Mouse (Mus musculus) limb, embryonic 15.5 days (tissue): ENCODE measurements around the gene Fam166b. TPM values are rescaled to one million over a fixed set of nuclear protein-coding genes. Genes with fewer than 3 reads are reported as not detected.
A peak's percentile ranks its signal among the peaks of the same experiment; 100 is the strongest.

Source experiments
- ATAC-seq: fragments of 200-750 bp; cut with Nextera tagmentation; 2 replicates; pipeline ENCODE4 v1.8.0; 2017; ENCODE audit warnings: low read depth, moderate TSS enrichment; ENCODE audit not compliant: insufficient number of reproducible peaks, low FRiP score, low TSS enrichment
- H3K27ac ChIP-seq: fragments of 300-500 bp; sonication (generic); 2 replicates; pipeline ENCODE4 v1.5.1; 2015; ENCODE audit warnings: moderate library complexity, mild to moderate bottlenecking, inconsistent platforms
- H3K27me3 ChIP-seq: fragments of 300-500 bp; sonication (generic); 2 replicates; pipeline ENCODE4 v1.6.1; 2015; ENCODE audit warnings: inconsistent platforms
- H3K36me3 ChIP-seq: fragments of 300-500 bp; sonication (generic); 2 replicates; pipeline ENCODE4 v1.6.1; 2015; ENCODE audit warnings: inconsistent platforms
- H3K4me1 ChIP-seq: fragments of 300-500 bp; sonication (generic); 2 replicates; pipeline ENCODE4 v1.6.1; 2015; ENCODE audit warnings: inconsistent platforms
- H3K4me2 ChIP-seq: fragments of 300-500 bp; sonication (generic); 2 replicates; pipeline ENCODE4 v1.6.1; 2015; ENCODE audit warnings: mild to moderate bottlenecking, inconsistent platforms
- H3K4me3 ChIP-seq: fragments of 300-500 bp; sonication (generic); 2 replicates; pipeline ENCODE4 v1.5.1; 2015; ENCODE audit warnings: mild to moderate bottlenecking, inconsistent platforms
- H3K9ac ChIP-seq: fragments of 300-500 bp; sonication (generic); 2 replicates; pipeline ENCODE4 v1.6.1; 2015; ENCODE audit warnings: inconsistent platforms
- H3K9me3 ChIP-seq: fragments of 300-500 bp; sonication (generic); 2 replicates; pipeline ENCODE4 v1.6.1; 2016; ENCODE audit warnings: inconsistent platforms
- WGBS: fragments of 180-500 bp; shearing (Covaris S2); methylation state at CpG from one replicate; pipeline ENCODE4 v1.1.7; 2015; 5-methylcytosine and 5-hydroxymethylcytosine counted together
- polyA plus RNA-seq: library from polyadenylated mRNA; unstranded; fragments of >200 nt; fragmentation: Nextera tagmentation; extraction: Ambion mirVana; gene quantifications from 2 replicates; pipeline ENCODE4 v1.2.1, GENCODE M21; 2015

Fam166b gene
- polyA plus RNA-seq, result 0.15 and 0.17 TPM in 2 replicates

DNA sequence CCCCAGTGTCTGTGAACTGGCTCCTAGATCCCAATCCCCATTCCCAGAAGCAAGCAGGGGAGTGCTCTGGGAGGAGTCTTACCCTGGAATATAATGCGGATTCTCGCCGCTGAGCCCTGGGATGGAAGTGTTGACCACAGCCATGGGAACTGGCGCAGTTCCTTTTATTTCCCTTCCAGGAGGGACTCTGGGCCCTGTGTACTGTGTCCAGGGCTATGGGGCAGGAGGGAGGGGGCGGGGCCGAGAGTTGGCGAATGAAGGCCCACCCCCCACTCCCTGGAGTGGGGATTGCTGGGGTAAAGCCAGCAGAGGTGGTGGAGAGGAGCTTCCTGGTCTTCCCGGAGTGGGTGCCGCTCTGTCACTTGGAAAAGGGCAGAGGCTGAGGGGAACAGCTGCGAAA is at the start of gene Fam166b:
Gene Fam166b (minus strand): TSS at position 189 of the 400 bp plus-strand sequence.
- 10% methylated on average over 10 of the region's 10 CpGs for WGBS
- Histone ChIP-seq H3K9ac (no peak within 1 kb of the TSS), H3K27me3 (peaks cover 51% of the 10 kb centered on the region)

DNA sequence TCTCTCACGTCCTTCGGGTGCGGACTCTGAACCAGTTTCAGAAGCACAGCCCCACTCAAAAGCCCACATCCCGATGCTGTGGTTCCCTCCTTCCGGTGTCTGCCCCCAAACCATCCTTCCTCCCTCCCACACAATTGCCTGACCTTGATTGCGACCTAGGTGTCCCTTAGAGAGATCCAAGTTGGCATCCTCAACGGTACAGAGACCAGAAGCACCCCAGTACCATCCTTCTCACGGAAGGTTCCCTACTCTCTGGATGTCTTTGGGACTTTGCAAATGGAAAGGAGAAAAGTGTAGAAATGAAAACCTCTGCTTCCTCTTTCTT is 49.6 kb upstream of the Fam166b start:
- H3K36me3 ChIP-seq, result no peaks in the 10 kb centered on the region
- H3K4me3 ChIP-seq, result peak overlapping the region; percentile 28
- H3K27me3 ChIP-seq, result no peaks in the 10 kb centered on the region
- no peaks in the 10 kb centered on the region for H3K9me3 ChIP-seq
- 48% methylated on average over 8 of the region's 8 CpGs for WGBS
- no peak overlapping the region for H3K9ac ChIP-seq
- peak overlapping the region; percentile 38 for H3K4me2 ChIP-seq
- no peak for ATAC-seq
- peak overlapping the region; percentile 48; the same call in 1 of the 2 replicates for H3K27ac ChIP-seq
- H3K4me1 ChIP-seq, result peaks cover 5% of the 10 kb centered on the region

More for the DNA sequence above, at the start of gene Fam166b:
- ATAC-seq, result no peak
- Histone ChIP-seq H3K9me3 (no peaks in the 10 kb centered on the region), H3K27ac (no peak within 1 kb of the TSS), H3K36me3 (peaks cover 26% of the 10 kb centered on the region), H3K4me3 (no peak within 1 kb of the TSS), H3K4me1 (peaks cover 39% of the 10 kb centered on the region), H3K4me2 (peak within 1 kb of the TSS; percentile 17; the same call in 1 of the 2 replicates)

DNA sequence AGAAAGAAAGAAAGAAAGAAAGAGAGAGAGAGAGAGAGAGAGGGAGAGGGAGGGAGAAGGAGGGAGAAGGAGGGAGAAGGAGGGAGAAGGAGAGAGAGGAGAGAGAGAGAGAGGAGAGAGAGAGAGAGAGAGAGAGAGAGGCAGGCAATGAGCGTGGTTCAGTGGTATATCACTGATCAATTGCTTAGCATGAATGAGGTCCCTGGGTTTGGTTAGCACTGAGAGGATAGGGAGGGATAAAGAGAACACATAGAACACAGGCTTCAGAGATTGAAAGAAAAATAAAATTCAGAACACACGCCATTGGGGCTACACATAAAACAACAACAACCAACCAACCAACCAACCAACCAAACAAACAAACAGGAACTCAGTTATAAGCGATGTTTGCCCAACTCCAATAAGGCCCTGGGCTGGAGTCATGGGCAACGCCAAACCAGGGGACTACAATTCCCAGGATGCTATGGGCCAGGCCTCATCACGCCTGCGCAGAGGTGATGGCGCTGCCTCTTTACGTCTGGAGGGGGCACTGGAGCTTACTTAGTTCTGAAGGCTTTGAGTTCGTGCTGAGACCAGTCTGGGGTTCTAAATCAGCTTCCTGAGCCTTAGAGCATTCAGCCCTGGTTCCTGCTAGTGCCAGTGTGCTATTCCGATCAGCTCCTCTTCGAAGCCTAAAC is 49.1 kb upstream of the Fam166b start:
- peak overlapping the region; percentile 38 for H3K4me2 ChIP-seq
- no peak overlapping the region for H3K9ac ChIP-seq
- WGBS, result 22% methylated on average over 11 of the region's 11 CpGs
- no peaks in the 10 kb centered on the region for H3K36me3 ChIP-seq
- H3K9me3 ChIP-seq, result no peaks in the 10 kb centered on the region
- H3K27ac ChIP-seq, result peak overlapping the region; percentile 48; the same call in 1 of the 2 replicates
- ATAC-seq, result peak; percentile 82
- H3K4me3 ChIP-seq, result peak overlapping the region; percentile 28
- H3K27me3 ChIP-seq, result no peaks in the 10 kb centered on the region
- H3K4me1 ChIP-seq, result peaks cover 5% of the 10 kb centered on the region

DNA sequence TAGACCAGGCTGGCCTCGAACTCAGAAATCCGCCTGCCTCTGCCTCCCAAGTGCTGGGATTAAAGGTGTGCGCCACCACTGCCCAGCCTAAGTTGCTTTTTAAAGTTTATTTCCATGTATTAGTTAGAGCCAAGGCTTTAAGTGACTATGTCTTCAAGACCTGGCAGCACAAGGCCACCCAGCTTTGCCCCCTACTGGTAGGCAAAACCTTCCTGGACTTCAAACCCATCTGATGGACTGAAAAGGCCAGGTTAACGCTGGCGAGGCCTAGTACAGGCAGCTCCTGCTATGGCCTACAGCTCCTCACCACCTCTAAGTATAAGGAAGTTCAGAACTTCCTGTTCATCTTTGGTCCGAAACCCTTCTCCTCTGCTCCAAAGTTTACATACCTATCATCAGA is 47.7 kb upstream of the Fam166b start:
- no peak for ATAC-seq
- 87% methylated on average over 6 of the region's 6 CpGs for WGBS
- Histone ChIP-seq H3K9me3 (no peaks in the 10 kb centered on the region), H3K4me3 (no peak overlapping the region), H3K27me3 (no peaks in the 10 kb centered on the region), H3K36me3 (no peaks in the 10 kb centered on the region), H3K4me1 (peaks cover 5% of the 10 kb centered on the region), H3K27ac (no peak overlapping the region), H3K4me2 (no peak overlapping the region), H3K9ac (no peak overlapping the region)

DNA sequence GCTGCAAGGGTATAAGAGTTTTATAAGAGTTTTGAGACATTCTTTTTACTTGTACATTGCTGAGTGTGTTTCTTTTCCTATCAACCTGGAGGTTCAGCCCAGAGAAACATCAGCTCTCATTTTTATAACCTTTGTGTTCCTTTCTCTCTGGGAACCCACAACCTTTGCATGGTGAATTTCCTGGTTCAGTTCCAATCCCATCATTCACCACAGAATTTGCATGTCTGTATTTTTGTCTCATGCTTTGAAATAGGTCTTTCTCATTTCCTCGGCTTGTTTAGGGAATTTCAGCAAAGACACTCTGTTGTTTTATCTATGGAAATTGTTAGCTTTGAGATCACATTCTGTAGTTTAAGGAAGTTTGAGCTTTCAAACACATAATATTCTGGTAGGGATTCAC is 44.7 kb upstream of the Fam166b start:
- 78% methylated on average over 1 of the region's 1 CpGs for WGBS
- no peaks in the 10 kb centered on the region for H3K27me3 ChIP-seq
- ATAC-seq, result no peak

DNA sequence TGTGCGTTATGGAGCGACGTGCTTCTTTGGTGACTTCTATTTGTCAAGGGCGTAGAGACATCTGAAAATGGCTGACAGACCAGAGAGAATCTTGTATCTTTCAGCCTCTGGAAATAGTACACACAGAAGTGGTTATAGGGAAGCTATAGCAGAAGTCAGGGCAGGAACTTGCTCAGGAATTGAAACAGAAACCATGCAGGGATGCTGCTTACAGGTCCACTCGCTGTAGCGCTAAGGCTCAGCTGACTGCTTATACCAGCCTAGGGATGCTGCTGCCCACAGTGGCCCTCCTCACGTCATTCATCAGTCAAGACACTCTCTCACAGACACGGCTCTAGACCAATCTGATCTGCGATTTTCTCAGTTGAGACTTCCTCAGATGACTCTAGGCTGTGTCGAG is 41.4 kb upstream of the Fam166b start:
- Histone ChIP-seq H3K4me3 (no peak overlapping the region), H3K9ac (no peak overlapping the region), H3K4me2 (no peak overlapping the region), H3K36me3 (no peaks in the 10 kb centered on the region), H3K27me3 (no peaks in the 10 kb centered on the region), H3K9me3 (no peaks in the 10 kb centered on the region), H3K4me1 (no peaks in the 10 kb centered on the region), H3K27ac (no peak overlapping the region)
- no peak for ATAC-seq
- 86% methylated on average over 10 of the region's 10 CpGs for WGBS

More for the DNA sequence above, 44.7 kb upstream of the Fam166b start:
- no peaks in the 10 kb centered on the region for H3K36me3 ChIP-seq
- peaks cover 5% of the 10 kb centered on the region for H3K4me1 ChIP-seq
- H3K4me3 ChIP-seq, result no peak overlapping the region
- no peak overlapping the region for H3K9ac ChIP-seq
- no peaks in the 10 kb centered on the region for H3K9me3 ChIP-seq
- H3K27ac ChIP-seq, result no peak overlapping the region
- no peak overlapping the region for H3K4me2 ChIP-seq

DNA sequence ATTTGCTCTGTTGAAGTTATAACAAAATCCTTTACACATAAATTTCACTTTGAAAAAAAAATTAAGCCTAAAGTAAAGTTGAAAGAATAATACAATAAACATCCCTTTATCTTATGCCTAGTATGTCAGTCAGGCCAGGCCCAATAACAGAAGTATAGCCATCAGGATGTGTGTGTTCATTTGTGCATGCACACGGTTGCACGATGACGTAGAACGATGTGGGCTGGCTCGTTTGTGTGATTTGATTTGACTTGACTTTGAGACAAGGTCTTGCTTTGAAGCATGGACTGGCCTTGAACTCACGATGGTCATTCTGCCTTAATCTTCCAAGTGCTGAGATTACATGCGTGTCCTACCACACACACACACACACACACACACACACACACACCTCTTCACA is 37.9 kb upstream of the Fam166b start:
- 86% methylated on average over 7 of the region's 7 CpGs for WGBS
- ATAC-seq, result no peak

DNA sequence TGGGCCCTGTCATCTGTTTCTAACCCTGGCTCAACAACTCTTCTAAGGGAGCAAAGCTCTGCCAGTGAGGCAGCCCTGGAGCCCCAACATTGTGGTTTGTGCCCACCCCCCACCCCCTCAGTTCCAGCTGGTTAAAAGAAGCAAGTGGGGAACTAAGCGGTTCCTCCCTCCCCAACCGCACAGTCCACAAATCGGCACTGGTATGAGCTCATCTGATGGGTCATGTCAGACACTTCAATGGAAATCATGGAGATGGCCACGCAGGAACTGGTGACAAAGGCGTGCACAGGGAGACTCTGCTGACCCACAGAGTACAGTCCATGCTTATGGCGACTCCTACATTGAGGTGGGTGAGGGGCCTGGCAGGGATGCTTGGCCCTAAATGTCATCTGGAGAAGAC is 37.0 kb upstream of the Fam166b start:
- WGBS, result 86% methylated on average over 6 of the region's 6 CpGs
- H3K4me1 ChIP-seq, result no peaks in the 10 kb centered on the region
- no peak overlapping the region for H3K4me2 ChIP-seq
- no peak for ATAC-seq
- H3K9ac ChIP-seq, result no peak overlapping the region
- no peak overlapping the region for H3K27ac ChIP-seq
- no peaks in the 10 kb centered on the region for H3K9me3 ChIP-seq
- H3K27me3 ChIP-seq, result no peaks in the 10 kb centered on the region
- H3K36me3 ChIP-seq, result no peaks in the 10 kb centered on the region
- no peak overlapping the region for H3K4me3 ChIP-seq

More for the DNA sequence above, 37.9 kb upstream of the Fam166b start:
- no peak overlapping the region for H3K9ac ChIP-seq
- H3K4me1 ChIP-seq, result no peaks in the 10 kb centered on the region
- H3K27me3 ChIP-seq, result no peaks in the 10 kb centered on the region
- H3K36me3 ChIP-seq, result no peaks in the 10 kb centered on the region
- no peaks in the 10 kb centered on the region for H3K9me3 ChIP-seq
- H3K4me3 ChIP-seq, result no peak overlapping the region
- H3K4me2 ChIP-seq, result no peak overlapping the region
- no peak overlapping the region for H3K27ac ChIP-seq

DNA sequence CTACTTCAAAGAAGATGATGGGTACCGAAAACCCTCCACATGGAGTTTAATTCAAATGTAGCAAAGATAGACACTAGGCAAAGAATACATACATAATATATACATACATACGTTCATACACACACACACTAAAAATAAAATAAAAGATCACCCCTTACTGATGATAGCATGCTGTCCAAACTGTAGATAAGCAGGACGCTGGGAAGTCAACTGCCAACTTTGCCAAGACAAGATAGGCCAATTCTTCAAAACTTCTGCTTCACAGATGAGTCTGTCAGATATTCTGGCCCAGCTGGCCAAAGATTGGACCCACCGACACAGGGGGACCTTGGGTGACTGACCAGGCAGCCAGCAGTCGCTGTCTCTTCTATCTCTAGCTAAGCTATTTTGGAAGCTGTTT is 34.2 kb upstream of the Fam166b start:
- Histone ChIP-seq H3K4me2 (no peak overlapping the region), H3K9ac (no peak overlapping the region), H3K4me3 (no peak overlapping the region), H3K36me3 (no peaks in the 10 kb centered on the region), H3K4me1 (no peaks in the 10 kb centered on the region), H3K27ac (no peak overlapping the region), H3K9me3 (no peaks in the 10 kb centered on the region), H3K27me3 (no peaks in the 10 kb centered on the region)
- WGBS, result 88% methylated on average over 5 of the region's 5 CpGs
- ATAC-seq, result no peak

DNA sequence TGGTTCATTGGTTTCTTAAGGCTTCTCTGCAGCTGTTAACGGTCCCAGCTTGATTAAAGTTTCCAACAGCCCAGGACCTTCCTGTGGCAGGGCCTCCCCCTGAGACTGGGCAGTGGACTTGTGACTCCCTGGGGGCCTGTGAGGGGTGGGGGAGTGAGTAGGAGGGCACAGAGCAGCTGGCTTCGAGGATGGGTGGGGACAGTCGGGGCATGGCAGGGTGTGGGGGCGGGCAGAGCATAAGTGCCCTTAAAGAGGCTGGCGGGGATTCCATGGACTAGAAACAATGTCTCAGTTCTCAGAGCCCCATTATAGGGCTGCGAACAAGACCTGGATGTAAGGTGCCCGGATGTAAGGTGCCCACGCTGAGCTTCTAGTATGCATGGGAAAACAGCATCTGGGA is 28.2 kb upstream of the Fam166b start:
- Histone ChIP-seq H3K9me3 (no peaks in the 10 kb centered on the region), H3K9ac (no peak overlapping the region), H3K4me1 (peaks cover 19% of the 10 kb centered on the region), H3K4me2 (no peak overlapping the region), H3K36me3 (no peaks in the 10 kb centered on the region), H3K4me3 (no peak overlapping the region), H3K27me3 (peaks cover 29% of the 10 kb centered on the region), H3K27ac (no peak overlapping the region)
- no peak for ATAC-seq
- 25% methylated on average over 8 of the region's 8 CpGs for WGBS

DNA sequence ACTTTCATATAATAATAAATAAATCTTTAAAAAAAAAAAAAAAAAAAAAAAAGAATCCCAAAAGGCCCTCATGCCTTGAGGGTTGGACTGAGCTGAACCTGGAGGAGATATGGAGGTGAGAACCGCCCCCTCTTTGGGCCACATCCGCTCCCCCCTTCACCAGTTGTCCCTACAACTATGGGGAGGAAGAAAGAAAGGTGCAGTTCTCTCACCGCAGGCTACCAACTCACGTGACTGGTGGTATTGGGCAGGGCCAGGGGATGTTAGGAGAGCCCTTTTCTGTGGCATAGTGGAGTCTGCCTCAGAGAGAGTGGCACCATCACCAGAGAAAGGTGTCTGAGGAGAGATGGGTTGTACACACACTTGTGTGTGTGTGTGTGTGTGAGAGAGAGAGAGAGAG is 27.5 kb upstream of the Fam166b start:
- Histone ChIP-seq H3K27me3 (peaks cover 30% of the 10 kb centered on the region), H3K36me3 (no peaks in the 10 kb centered on the region), H3K4me1 (peaks cover 19% of the 10 kb centered on the region), H3K27ac (no peak overlapping the region), H3K4me2 (no peak overlapping the region), H3K9ac (no peak overlapping the region), H3K4me3 (no peak overlapping the region), H3K9me3 (no peaks in the 10 kb centered on the region)
- no peak for ATAC-seq
- WGBS, result 20% methylated on average over 4 of the region's 4 CpGs

DNA sequence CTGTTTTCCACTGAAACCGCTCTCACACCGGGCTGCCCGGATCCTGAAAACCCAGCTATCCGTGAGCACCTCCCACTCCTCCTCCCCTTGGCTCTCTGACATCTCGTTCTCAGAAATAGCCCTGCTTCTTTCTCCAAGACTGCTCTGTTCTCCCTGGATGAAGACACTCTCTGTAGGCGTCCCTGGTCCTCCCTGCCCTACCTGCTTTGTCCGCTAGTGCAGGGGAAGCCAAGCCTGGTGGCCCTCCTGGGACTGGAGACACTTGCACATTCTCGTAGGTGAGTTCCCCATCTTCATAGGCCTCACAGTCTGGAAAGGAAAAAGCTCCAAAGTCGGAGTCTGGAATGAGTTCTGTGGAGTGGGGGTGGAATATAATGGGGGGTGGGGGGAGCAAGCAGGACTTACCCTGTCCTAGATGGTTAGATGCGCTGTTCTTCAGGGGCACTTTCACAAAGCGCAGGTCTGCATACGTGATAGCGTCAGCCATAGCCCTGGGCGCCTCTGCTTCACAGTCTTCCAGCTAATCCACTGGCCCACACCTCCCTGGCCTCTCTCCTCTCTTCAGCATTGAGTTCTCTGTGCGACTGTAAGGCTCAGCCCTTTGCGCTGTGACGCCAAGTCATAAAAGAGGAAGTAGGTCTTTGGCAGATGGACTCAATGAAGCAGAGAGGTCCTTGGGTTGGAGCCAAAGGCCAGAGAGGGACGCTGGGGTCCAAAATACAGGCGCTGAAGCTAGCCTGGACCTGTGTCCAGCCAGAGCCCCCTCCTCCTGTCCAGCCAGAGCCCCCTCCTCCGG is 25.3 kb upstream of the Fam166b start, which contains the start of gene Cd72:
Gene Cd72 (minus strand): TSS at position 588 of the 796 bp plus-strand sequence.
- 27% methylated on average over 20 of the region's 20 CpGs for WGBS
- Histone ChIP-seq H3K4me1 (peaks cover 22% of the 10 kb centered on the region), H3K9me3 (no peaks in the 10 kb centered on the region), H3K4me3 (peak within 1 kb of the TSS; percentile 22), H3K9ac (no peak within 1 kb of the TSS), H3K4me2 (peak within 1 kb of the TSS; percentile 44), H3K27ac (no peak within 1 kb of the TSS), H3K27me3 (peaks cover 30% of the 10 kb centered on the region), H3K36me3 (no peaks in the 10 kb centered on the region)
- ATAC-seq, result no peak
